Mouse (Mus musculus): ENCODE results near the gene Fbxo24. TPM values are rescaled to one million over a fixed set of nuclear protein-coding genes. Genes with fewer than 3 reads are reported as not detected.
A peak's percentile ranks its signal among the peaks of the same experiment; 100 is the strongest.
"Not testable (repeated sequence)": the region's sequence is repeated elsewhere in the genome, so short reads cannot be mapped to it uniquely, and the experiment has no call there.

Fbxo24 gene
- polyA plus RNA-seq, 1 experiment from 2014 or later: 0.15 TPM

- not testable (repeated sequence) for H3K9ac ChIP-seq; H3K9me3 ChIP-seq (replicated peaks); H3K27me3 ChIP-seq (replicated peaks); H3K36me3 ChIP-seq; H3K4me3 ChIP-seq; H3K4me2 ChIP-seq; ATAC-seq (ENCODE audit: insufficient number of reproducible peaks, low FRiP score); H3K27ac ChIP-seq (ENCODE audit: poor library complexity, severe bottlenecking)
- WGBS: 91% methylated on average over 2 of the region's 2 CpGs
- H3K4me1 ChIP-seq (replicated peaks): peaks cover 44% of the 10 kb centered on the region
These were observed 13.9 kb downstream of the Fbxo24 start for GRCm38 (mm10) chr5:137614921-137615320.

GRCm38 (mm10) chr5:137613550-137613949, 15.3 kb downstream of the Fbxo24 start, which contains the start of gene Pcolce:
TSS of gene Pcolce (minus strand) at chr5:137613784.
- Histone ChIP-seq H3K4me1 (replicated peaks) (peaks cover 54% of the 10 kb centered on the region), H3K4me2 (no peak within 1 kb of the TSS), H3K36me3 (no peaks in the 10 kb centered on the region; the same call in 1 of the 2 replicates), H3K27ac (ENCODE audit: poor library complexity, severe bottlenecking) (peak within 1 kb of the TSS; percentile 56), H3K27me3 (replicated peaks) (0 out of 2 replicates have a peak, but pooled peaks cover 1% of the 10 kb centered on the region), H3K9ac (peak within 1 kb of the TSS; percentile 47; the same call in 1 of the 2 replicates), H3K4me3 (no peak within 1 kb of the TSS), H3K9me3 (replicated peaks) (no peaks in the 10 kb centered on the region)
- WGBS: 26% methylated on average over 11 of the region's 11 CpGs
- ATAC-seq (ENCODE audit: insufficient number of reproducible peaks, low FRiP score): no peak

GRCm38 (mm10) chr5:137613076-137613475, 15.7 kb downstream of the Fbxo24 start:
- H3K4me2 ChIP-seq: no peak overlapping the region
- H3K9ac ChIP-seq: no peak overlapping the region
- 0 out of 2 replicates have a peak, but pooled peaks cover 6% of the 10 kb centered on the region for H3K27me3 ChIP-seq (replicated peaks)
- H3K4me3 ChIP-seq: no peak overlapping the region
- H3K4me1 ChIP-seq (replicated peaks): peaks cover 59% of the 10 kb centered on the region
- WGBS: 72% methylated on average over 5 of the region's 5 CpGs
- no peak for ATAC-seq (ENCODE audit: insufficient number of reproducible peaks, low FRiP score)
- H3K9me3 ChIP-seq (replicated peaks): no peaks in the 10 kb centered on the region
- peaks cover 2% of the 10 kb centered on the region; the same call in 1 of the 2 replicates for H3K36me3 ChIP-seq
- 0 out of 2 replicates have a peak overlapping the region, but pooled peaks have one; percentile 56 for H3K27ac ChIP-seq (ENCODE audit: poor library complexity, severe bottlenecking)

GRCm38 (mm10) chr5:137611245-137611602, 17.6 kb downstream of the Fbxo24 start:
- 8% methylated on average over 6 of the region's 6 CpGs for WGBS
- H3K27ac ChIP-seq (ENCODE audit: poor library complexity, severe bottlenecking): peak overlapping the region; percentile 95

GRCm38 (mm10) chr5:137610548-137611244, 18.1 kb downstream of the Fbxo24 start:
- peak overlapping the region; percentile 95 for H3K27ac ChIP-seq (ENCODE audit: poor library complexity, severe bottlenecking)
- H3K9ac ChIP-seq: peak overlapping the region; percentile 68
- peaks cover 15% of the 10 kb centered on the region for H3K27me3 ChIP-seq (replicated peaks)
- WGBS: 2% methylated on average over 12 of the region's 12 CpGs
- peak; percentile 54 for ATAC-seq (ENCODE audit: insufficient number of reproducible peaks, low FRiP score)
- H3K9me3 ChIP-seq (replicated peaks): no peaks in the 10 kb centered on the region
- peaks cover 63% of the 10 kb centered on the region for H3K4me1 ChIP-seq (replicated peaks)
- H3K4me2 ChIP-seq: peak overlapping the region; percentile 64
- H3K36me3 ChIP-seq: peaks cover 26% of the 10 kb centered on the region
- peak overlapping the region; percentile 42 for H3K4me3 ChIP-seq

More at GRCm38 (mm10) chr5:137611245-137611602, 17.6 kb downstream of the Fbxo24 start:
- Histone ChIP-seq H3K4me2 (peak overlapping the region; percentile 64), H3K36me3 (peaks cover 21% of the 10 kb centered on the region), H3K9ac (peak overlapping the region; percentile 68), H3K27me3 (replicated peaks) (peaks cover 15% of the 10 kb centered on the region), H3K4me3 (peak overlapping the region; percentile 42), H3K4me1 (replicated peaks) (peaks cover 63% of the 10 kb centered on the region), H3K9me3 (replicated peaks) (no peaks in the 10 kb centered on the region)
- ATAC-seq (ENCODE audit: insufficient number of reproducible peaks, low FRiP score): peak; percentile 46

GRCm38 (mm10) chr5:137610056-137610455, 18.7 kb downstream of the Fbxo24 start:
- Histone ChIP-seq H3K4me2 (peak overlapping the region; percentile 64), H3K4me3 (peak overlapping the region; percentile 42), H3K36me3 (peaks cover 32% of the 10 kb centered on the region), H3K27ac (ENCODE audit: poor library complexity, severe bottlenecking) (peak overlapping the region; percentile 95), H3K9me3 (replicated peaks) (no peaks in the 10 kb centered on the region), H3K4me1 (replicated peaks) (peaks cover 63% of the 10 kb centered on the region), H3K27me3 (replicated peaks) (peaks cover 15% of the 10 kb centered on the region), H3K9ac (peak overlapping the region; percentile 39; the same call in 1 of the 2 replicates)
- no peak for ATAC-seq (ENCODE audit: insufficient number of reproducible peaks, low FRiP score)
- 57% methylated on average over 4 of the region's 4 CpGs for whole genome bisulfite sequencing

GRCm38 (mm10) chr5:137609292-137609691, 19.5 kb downstream of the Fbxo24 start:
- no peak overlapping the region for H3K9ac ChIP-seq
- no peaks in the 10 kb centered on the region for H3K9me3 ChIP-seq (replicated peaks)
- H3K4me3 ChIP-seq: no peak overlapping the region
- H3K36me3 ChIP-seq: peaks cover 38% of the 10 kb centered on the region
- H3K4me1 ChIP-seq (replicated peaks): peaks cover 63% of the 10 kb centered on the region
- H3K4me2 ChIP-seq: peak overlapping the region; percentile 64
- no peak overlapping the region for H3K27ac ChIP-seq (ENCODE audit: poor library complexity, severe bottlenecking)
- H3K27me3 ChIP-seq (replicated peaks): peaks cover 15% of the 10 kb centered on the region
- 59% methylated on average over 3 of the region's 3 CpGs for WGBS
- no peak for ATAC-seq (ENCODE audit: insufficient number of reproducible peaks, low FRiP score)

GRCm38 (mm10) chr5:137608654-137609190, 20.1 kb downstream of the Fbxo24 start:
- H3K4me1 ChIP-seq (replicated peaks): peaks cover 57% of the 10 kb centered on the region
- H3K36me3 ChIP-seq: peaks cover 43% of the 10 kb centered on the region
- H3K9me3 ChIP-seq (replicated peaks): no peaks in the 10 kb centered on the region
- H3K4me3 ChIP-seq: peak overlapping the region; percentile 31
- no peak for ATAC-seq (ENCODE audit: insufficient number of reproducible peaks, low FRiP score)
- peak overlapping the region; percentile 62 for H3K4me2 ChIP-seq
- H3K27me3 ChIP-seq (replicated peaks): peaks cover 15% of the 10 kb centered on the region
- no peak overlapping the region for H3K27ac ChIP-seq (ENCODE audit: poor library complexity, severe bottlenecking)
- H3K9ac ChIP-seq: peak overlapping the region; percentile 64
- 26% methylated on average over 23 of the region's 23 CpGs for WGBS

- H3K9ac ChIP-seq: peak overlapping the region; percentile 64
- H3K4me1 ChIP-seq (replicated peaks): peaks cover 51% of the 10 kb centered on the region
- no peak overlapping the region for H3K27ac ChIP-seq (ENCODE audit: poor library complexity, severe bottlenecking)
- ATAC-seq (ENCODE audit: insufficient number of reproducible peaks, low FRiP score): no peak
- H3K4me3 ChIP-seq: peak overlapping the region; percentile 31; the same call in 1 of the 2 replicates
- H3K4me2 ChIP-seq: peak overlapping the region; percentile 62
- H3K9me3 ChIP-seq (replicated peaks): no peaks in the 10 kb centered on the region
- peaks cover 43% of the 10 kb centered on the region for H3K36me3 ChIP-seq
- 28% methylated on average over 26 of the region's 26 CpGs for WGBS
- H3K27me3 ChIP-seq (replicated peaks): peaks cover 15% of the 10 kb centered on the region
These were observed 20.7 kb downstream of the Fbxo24 start for GRCm38 (mm10) chr5:137607860-137608653.

- peak overlapping the region; percentile 45 for H3K27ac ChIP-seq (ENCODE audit: poor library complexity, severe bottlenecking)
- peak overlapping the region; percentile 98 for H3K4me2 ChIP-seq
- peak overlapping the region; percentile 83 for H3K4me3 ChIP-seq
- H3K9ac ChIP-seq: peak overlapping the region; percentile 63
- peaks cover 38% of the 10 kb centered on the region for H3K36me3 ChIP-seq
- H3K27me3 ChIP-seq (replicated peaks): no peaks in the 10 kb centered on the region
- no peak for ATAC-seq (ENCODE audit: insufficient number of reproducible peaks, low FRiP score)
- WGBS: under 1% methylated on average over 22 of the region's 22 CpGs
- H3K9me3 ChIP-seq (replicated peaks): no peaks in the 10 kb centered on the region
- peaks cover 20% of the 10 kb centered on the region for H3K4me1 ChIP-seq (replicated peaks)
These were observed 27.5 kb downstream of the Fbxo24 start for GRCm38 (mm10) chr5:137601365-137601729.
